ENCODE assay signal across 8 mouse cellular contexts in genomic region chr3:89961436-89961835, GRCm38 (mm10). TPM values are rescaled to one million over a fixed set of nuclear protein-coding genes. Genes with fewer than 3 reads are reported as not detected.
DNase-seq lines count a peak whose midpoint lies in the region; ATAC-seq lines count a peak whose summit lies in the region.

No protein-coding gene starts in this region.

- no peak overlapping the region; the same call in 1 of the 2 replicates for H3K27ac ChIP-seq in forebrain, embryonic 11.5 days (ENCODE audit: low read depth, low read length)
- no peak overlapping the region for H3K27ac ChIP-seq in limb, embryonic 11.5 days (replicated peaks; ENCODE audit: low read depth, low read length)

- peaks cover 35% of the 10 kb centered on the region for H3K27me3 ChIP-seq in megakaryocyte, embryonic 14.5 days (replicated peaks)
- H3K27me3 ChIP-seq in forebrain, embryonic 11.5 days (ENCODE audit: control insufficient read depth, insufficient read depth, low read length), result no peaks in the 10 kb centered on the region
- H3K27me3 ChIP-seq in limb, embryonic 11.5 days (ENCODE audit: control insufficient read depth, insufficient read depth, low read length), result no peaks in the 10 kb centered on the region
- no peaks in the 10 kb centered on the region for H3K27me3 ChIP-seq in splenic B cell, adult 2 months (ENCODE audit: control insufficient read depth, insufficient read depth, low read length, poor library complexity, severe bottlenecking)

- 68% methylated on average over 4 of the region's 4 CpGs for WGBS in forebrain, embryonic 11.5 days
- 59% methylated on average over 4 of the region's 4 CpGs for WGBS in limb, embryonic 11.5 days

- peaks cover 37% of the 10 kb centered on the region for H3K36me3 ChIP-seq in megakaryocyte, embryonic 14.5 days (replicated peaks; ENCODE audit: low read length)
- peaks cover 2% of the 10 kb centered on the region; the same call in 1 of the 2 replicates for H3K36me3 ChIP-seq in forebrain, embryonic 11.5 days (ENCODE audit: control insufficient read depth, insufficient read depth, low read length)
- H3K36me3 ChIP-seq in limb, embryonic 11.5 days (ENCODE audit: control insufficient read depth, insufficient read depth, low read length), result peaks cover 8% of the 10 kb centered on the region; the same call in 1 of the 2 replicates
- H3K36me3 ChIP-seq in splenic B cell, adult 2 months (ENCODE audit: control insufficient read depth, insufficient read depth, low read length, poor library complexity, severe bottlenecking), result peaks cover 1% of the 10 kb centered on the region; the same call in 1 of the 2 replicates

- H3K9ac ChIP-seq in forebrain, embryonic 11.5 days (ENCODE audit: low read length), result peak overlapping the region; percentile 90
- H3K9ac ChIP-seq in limb, embryonic 11.5 days (ENCODE audit: low read length), result no peak overlapping the region

- no peak for DNase-seq in forebrain, embryonic 11.5 days (ENCODE audit: low spot score)
- DNase-seq in limb, embryonic 11.5 days (ENCODE audit: low spot score), result no peak
- peak; percentile 57 for DNase-seq in splenic B cell, adult 2 months (ENCODE audit: low read depth, low spot score)
- no peak for DNase-seq in left cerebral cortex, postnatal 10 days (ENCODE audit: extremely low spot score in 1 of 2, low spot score in 2 of 2)
- DNase-seq in adrenal gland, postnatal 4 days (ENCODE audit: low spot score in 2 of 2), result no peak
- DNase-seq in c-Kit-positive CD71-positive TER-119-positive erythroid progenitor cells, embryonic 14.5 days (ENCODE audit: low spot score), result no peak

- H3K4me1 ChIP-seq in megakaryocyte, embryonic 14.5 days, result peaks cover 85% of the 10 kb centered on the region
- peaks cover 23% of the 10 kb centered on the region for H3K4me1 ChIP-seq in forebrain, embryonic 11.5 days (replicated peaks; ENCODE audit: control insufficient read depth, insufficient read depth, low read length)
- peaks cover 30% of the 10 kb centered on the region for H3K4me1 ChIP-seq in limb, embryonic 11.5 days (ENCODE audit: control insufficient read depth, insufficient read depth, low read length)

- no peak for ATAC-seq in megakaryocyte, adult 5-6 weeks (ENCODE audit: poor library complexity, severe bottlenecking)
- ATAC-seq in forebrain, embryonic 11.5 days (replicated peaks; ENCODE audit: low FRiP score), result no peak
- no peak for ATAC-seq in limb, embryonic 11.5 days (ENCODE audit: insufficient number of reproducible peaks, low FRiP score, low TSS enrichment, low read depth)

- H3K4me3 ChIP-seq in megakaryocyte, embryonic 14.5 days (replicated peaks), result peak overlapping the region; percentile 95
- peak overlapping the region; percentile 97; the same call in 1 of the 2 replicates for H3K4me3 ChIP-seq in forebrain, embryonic 11.5 days (ENCODE audit: low read depth, low read length)
- peak overlapping the region; percentile 85; the same call in 1 of the 2 replicates for H3K4me3 ChIP-seq in limb, embryonic 11.5 days (ENCODE audit: low read depth, low read length)

- peak overlapping the region; percentile 88 for H3K4me2 ChIP-seq in forebrain, embryonic 11.5 days (ENCODE audit: low read depth, low read length, severe bottlenecking)
- peak overlapping the region; percentile 97 for H3K4me2 ChIP-seq in limb, embryonic 11.5 days (ENCODE audit: low read depth, severe bottlenecking)

- H3K9me3 ChIP-seq in megakaryocyte, embryonic 14.5 days, result no peaks in the 10 kb centered on the region
- H3K9me3 ChIP-seq in forebrain, embryonic 11.5 days (ENCODE audit: control insufficient read depth, low read length), result no peaks in the 10 kb centered on the region
- H3K9me3 ChIP-seq in limb, embryonic 11.5 days (ENCODE audit: control insufficient read depth, low read length), result no peaks in the 10 kb centered on the region

- intact Hi-C loops in left cerebral cortex, postnatal 10 days (cut with DNase I), result loop anchor here (5.0 kb wide), 2 partner anchors 36 to 116 kb away; partner anchors contain the start of gene Hax1

RNA-seq across cellular contexts. Expression of gene Atp8b2, which starts 1.9 kb away (rescaled TPM):
- 4.2 and 6.1 TPM in 2 replicates for polyA plus RNA-seq in megakaryocyte, embryonic 14.5 days (2012; ENCODE audit: insufficient read depth, low replicate concordance)
- total RNA-seq in megakaryocyte, adult 5-6 weeks (2015), result 11.6 and 17.5 TPM in 2 replicates
- 37.2 and 37.3 TPM in 2 replicates for total RNA-seq in megakaryocyte, adult 5-6 weeks (2017)
- 14.9 and 15.4 TPM in 2 replicates for polyA plus RNA-seq in forebrain, embryonic 11.5 days (2014; fragmentation: Nextera tagmentation; extraction: Ambion mirVana)
- polyA plus RNA-seq in limb, embryonic 11.5 days (2014; fragmentation: Nextera tagmentation; extraction: Ambion mirVana), result 12.8 and 14.9 TPM in 2 replicates
- total RNA-seq in left cerebral cortex, postnatal 10 days (2021), result 10 to 100 TPM; 77.0 to 88.7 TPM
- total RNA-seq in adrenal gland, postnatal 4 days (2021), result 10 to 100 TPM; 79.0 to 80.9 TPM

RNA-seq across cellular contexts. Expression of gene Hax1, which starts 37.1 kb away (rescaled TPM):
- 10.9 and 58.1 TPM in 2 replicates for polyA plus RNA-seq in megakaryocyte, embryonic 14.5 days (2012; ENCODE audit: insufficient read depth, low replicate concordance)
- total RNA-seq in megakaryocyte, adult 5-6 weeks (2015), result 97.5 and 114 TPM in 2 replicates
- 48.8 and 50.8 TPM in 2 replicates for total RNA-seq in megakaryocyte, adult 5-6 weeks (2017)
- 168 and 174 TPM in 2 replicates for polyA plus RNA-seq in forebrain, embryonic 11.5 days (2014; fragmentation: Nextera tagmentation; extraction: Ambion mirVana)
- polyA plus RNA-seq in limb, embryonic 11.5 days (2014; fragmentation: Nextera tagmentation; extraction: Ambion mirVana), result 241 and 262 TPM in 2 replicates
- total RNA-seq in left cerebral cortex, postnatal 10 days (2021), result 10 to 100 TPM; 53.4 to 60.2 TPM
- total RNA-seq in adrenal gland, postnatal 4 days (2021), result 100 to 1,000 TPM in 1 of 2 experiments, 10 to 100 TPM in 1; 91.3 to 102 TPM

RNA-seq across cellular contexts. Expression of gene Il6ra, which starts 48.4 kb away (rescaled TPM):
- 6.3 and 10.8 TPM in 2 replicates for polyA plus RNA-seq in megakaryocyte, embryonic 14.5 days (2012; ENCODE audit: insufficient read depth, low replicate concordance)
- total RNA-seq in megakaryocyte, adult 5-6 weeks (2015), result 147 and 166 TPM in 2 replicates
- 63.8 and 71.2 TPM in 2 replicates for total RNA-seq in megakaryocyte, adult 5-6 weeks (2017)
- polyA plus RNA-seq in forebrain, embryonic 11.5 days (2014; fragmentation: Nextera tagmentation; extraction: Ambion mirVana), result 0.15 and 0.27 TPM in 2 replicates
- 0.13 and 0.40 TPM in 2 replicates for polyA plus RNA-seq in limb, embryonic 11.5 days (2014; fragmentation: Nextera tagmentation; extraction: Ambion mirVana)
- total RNA-seq in left cerebral cortex, postnatal 10 days (2021), result 1 to 10 TPM; 4.1 to 4.4 TPM
- 1 to 10 TPM; 3.7 to 6.4 TPM for total RNA-seq in adrenal gland, postnatal 4 days (2021)

Comparison
In these comparisons a context has a peak if more than half of its experiments do, and no peak if none do; other contexts are left out.
1. RNA of gene Il6ra, which starts 48.4 kb away (total RNA-seq): 63.8 to 166 TPM in megakaryocyte, adult 5-6 weeks; 3.7 to 6.4 TPM in adrenal gland, postnatal 4 days and 4.1 to 4.4 TPM in left cerebral cortex, postnatal 10 days; every median in the first group is over 4 times any median in the second.
2. Peak in every context shown above with its lines, with median percentiles within 50 percentile points of each other: H3K4me3 ChIP-seq.